Mouse (Mus musculus) embryonic facial prominence, embryonic 11.5 days (tissue): ENCODE results near the gene Inhba. TPM values are rescaled to one million over a fixed set of nuclear protein-coding genes. Genes with fewer than 3 reads are reported as not detected.

ENCODE experiments used
- ATAC-seq: fragments of 200-750 bp; cut with Nextera tagmentation; replicated peaks from 2 replicates; pipeline ENCODE4 v1.8.0; 2017; ENCODE audit warnings: low read depth; ENCODE audit not compliant: insufficient number of reproducible peaks, low FRiP score, low TSS enrichment
- DNase-seq: peaks from one replicate; pipeline ENCODE4 v3.0.0-alpha.2; 2015; ENCODE audit warnings: low spot score
- H3K27ac ChIP-seq: fragments of 300-500 bp; sonication (generic); replicated peaks from 2 replicates; pipeline ENCODE4 v1.5.1; 2014; ENCODE audit warnings: mild to moderate bottlenecking, low read depth, low read length, control low read depth
- H3K27me3 ChIP-seq: fragments of 300-500 bp; sonication (generic); 2 replicates; pipeline ENCODE4 v1.6.1; 2014; ENCODE audit warnings: mild to moderate bottlenecking, low read length, moderate library complexity, mixed read lengths; ENCODE audit not compliant: control insufficient read depth, insufficient read depth
- H3K36me3 ChIP-seq: fragments of 300-500 bp; sonication (generic); replicated peaks from 2 replicates; pipeline ENCODE4 v1.6.1; 2014; ENCODE audit warnings: low read depth, mild to moderate bottlenecking, low read length, moderate library complexity, mixed read lengths; ENCODE audit not compliant: control insufficient read depth, insufficient read depth
- H3K4me1 ChIP-seq: fragments of 300-500 bp; sonication (generic); 2 replicates; pipeline ENCODE4 v1.6.1; 2014; ENCODE audit warnings: low read length, mixed read lengths; ENCODE audit not compliant: control insufficient read depth, insufficient read depth
- H3K4me2 ChIP-seq: fragments of 300-500 bp; sonication (generic); 2 replicates; pipeline ENCODE4 v1.6.1; 2014; ENCODE audit warnings: low read depth, mild to moderate bottlenecking, control low read depth, low read length, moderate library complexity
- H3K4me3 ChIP-seq: fragments of 300-500 bp; sonication (generic); 2 replicates; pipeline ENCODE4 v1.5.1; 2014; ENCODE audit warnings: low read depth, low read length, control low read depth
- H3K9ac ChIP-seq: fragments of 300-500 bp; sonication (generic); replicated peaks from 2 replicates; pipeline ENCODE4 v1.6.1; 2014; ENCODE audit warnings: mild to moderate bottlenecking, control low read depth, low read length
- H3K9me3 ChIP-seq: fragments of 300-500 bp; sonication (generic); replicated peaks from 2 replicates; pipeline ENCODE4 v1.6.1; 2016; ENCODE audit warnings: mild to moderate bottlenecking, low read length, inconsistent platforms, mixed read lengths; ENCODE audit not compliant: control insufficient read depth
- WGBS: fragments of 180-500 bp; shearing (Covaris S2); extraction: QIAGEN DNeasy Blood & Tissue Kit; methylation state at CpG from one replicate; pipeline ENCODE4 v1.1.7; 2014; 5-methylcytosine and 5-hydroxymethylcytosine counted together
- polyA plus RNA-seq: library from polyadenylated mRNA; unstranded; fragments of >200 nt; fragmentation: Nextera tagmentation; extraction: Ambion mirVana; gene quantifications from 2 replicates; pipeline ENCODE4 v1.2.1, GENCODE M21; 2014

Inhba gene
- polyA plus RNA-seq: 4.4 and 4.5 TPM in 2 replicates

DNA sequence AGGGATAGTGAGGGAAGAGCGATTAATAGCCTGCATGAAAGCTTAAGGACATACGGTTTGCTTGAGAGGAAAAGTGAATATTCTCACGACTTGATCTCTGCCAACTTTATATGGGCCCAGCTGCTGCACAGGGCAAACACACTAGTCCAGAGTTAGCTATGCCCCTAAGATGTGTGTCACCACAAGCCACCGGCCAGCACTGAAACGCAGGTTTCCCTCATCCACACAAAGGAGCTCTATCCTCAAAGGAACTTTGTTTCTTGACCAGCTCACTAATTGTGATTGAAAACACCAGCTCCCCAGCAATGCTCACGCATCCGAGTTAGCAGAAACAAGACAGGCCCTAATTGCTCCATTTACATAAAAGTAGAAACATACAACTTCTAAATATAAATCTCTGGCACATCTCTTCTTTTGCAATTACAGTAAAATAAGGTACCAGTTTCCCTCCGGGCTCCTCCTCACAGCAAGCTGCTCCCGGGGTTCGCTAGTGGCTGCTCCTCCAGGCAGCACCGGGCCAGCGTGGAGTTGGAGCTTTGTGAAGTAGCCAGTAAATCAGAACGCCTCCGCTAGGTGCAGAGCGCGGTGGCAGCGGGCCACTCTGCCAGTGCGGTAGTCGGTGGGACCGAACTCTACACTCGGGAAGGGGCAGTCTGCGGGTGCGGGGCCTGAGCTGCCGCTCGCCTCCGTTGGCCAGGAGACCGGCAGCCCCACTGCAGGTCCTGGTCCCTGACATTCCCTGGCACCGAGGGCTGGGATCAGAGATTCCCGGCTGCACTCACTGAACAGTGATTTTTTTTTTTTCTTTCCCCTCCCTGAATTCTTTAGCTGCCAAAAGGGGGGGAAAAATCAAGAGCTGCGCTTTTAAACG, at the start of gene Inhba:
TSS of gene Inhba (plus strand) at position 480 of the 871 bp plus-strand sequence.
- ATAC-seq (peak; percentile 61; the same call in 1 of the 2 replicates), DNase-seq (peak; percentile 64)
- 4% methylated on average over 31 of the region's 31 CpGs for WGBS
- Histone ChIP-seq H3K4me2 (peak within 1 kb of the TSS; percentile 84), H3K9ac (peak within 1 kb of the TSS; percentile 69), H3K27ac (no peak within 1 kb of the TSS), H3K4me3 (peak within 1 kb of the TSS; percentile 40), H3K27me3 (0 out of 2 replicates have a peak, but pooled peaks cover 3% of the 10 kb centered on the region), H3K9me3 (no peaks in the 10 kb centered on the region), H3K36me3 (no peaks in the 10 kb centered on the region), H3K4me1 (no peaks in the 10 kb centered on the region)

DNA sequence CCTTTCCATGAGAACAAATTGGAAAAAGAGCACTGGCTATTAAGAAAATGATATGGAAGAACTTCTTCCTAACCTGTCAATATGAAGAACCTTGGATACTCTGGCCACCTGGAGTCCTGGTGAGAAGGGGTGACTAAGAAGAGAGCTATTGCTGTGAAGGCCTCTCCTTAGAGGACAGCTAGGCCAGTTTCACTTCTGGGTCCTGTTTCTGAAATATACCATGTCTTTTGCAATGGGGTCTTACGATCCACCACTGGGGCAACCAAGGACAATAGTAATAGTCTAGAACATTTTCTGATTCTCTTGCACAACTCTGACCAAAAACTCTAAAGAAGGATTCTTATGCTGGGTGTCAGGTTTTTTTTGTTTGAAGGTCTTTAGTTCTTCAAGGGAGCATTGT, 35.1 kb upstream of the Inhba start:
- DNase-seq (no peak), ATAC-seq (no peak)
- no peaks in the 10 kb centered on the region for H3K9me3 ChIP-seq
- no peak overlapping the region for H3K4me3 ChIP-seq
- no peaks in the 10 kb centered on the region for H3K4me1 ChIP-seq
- H3K36me3 ChIP-seq: no peaks in the 10 kb centered on the region
- 89% methylated on average over 1 of the region's 1 CpGs for WGBS
- no peak overlapping the region for H3K4me2 ChIP-seq
- H3K9ac ChIP-seq: no peak overlapping the region
- no peak overlapping the region for H3K27ac ChIP-seq
- H3K27me3 ChIP-seq: no peaks in the 10 kb centered on the region

DNA sequence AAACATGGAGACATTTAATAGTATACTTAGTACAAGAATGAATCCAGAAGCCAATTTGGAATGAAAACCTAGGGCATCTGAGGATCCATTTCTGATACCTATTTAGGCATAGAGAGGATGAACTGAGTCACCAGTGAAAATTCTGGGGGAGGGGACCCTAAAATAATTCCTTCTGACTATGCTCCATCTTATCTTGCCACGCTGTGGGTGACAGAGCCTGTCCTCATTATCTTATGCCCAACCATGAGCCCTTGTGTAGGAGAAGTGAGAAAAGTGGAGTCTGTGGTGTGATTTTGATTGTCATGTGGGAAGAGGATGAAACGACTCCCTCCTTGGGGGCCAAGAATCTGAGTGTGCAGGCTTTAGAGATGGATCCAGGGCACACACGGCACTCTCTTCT, 32.1 kb upstream of the Inhba start:
- Histone ChIP-seq H3K9ac (no peak overlapping the region), H3K36me3 (no peaks in the 10 kb centered on the region), H3K4me1 (no peaks in the 10 kb centered on the region), H3K4me2 (no peak overlapping the region), H3K27ac (no peak overlapping the region), H3K9me3 (no peaks in the 10 kb centered on the region), H3K27me3 (no peaks in the 10 kb centered on the region), H3K4me3 (no peak overlapping the region)
- ATAC-seq (no peak), DNase-seq (no peak)
- 83% methylated on average over 3 of the region's 3 CpGs for WGBS

DNA sequence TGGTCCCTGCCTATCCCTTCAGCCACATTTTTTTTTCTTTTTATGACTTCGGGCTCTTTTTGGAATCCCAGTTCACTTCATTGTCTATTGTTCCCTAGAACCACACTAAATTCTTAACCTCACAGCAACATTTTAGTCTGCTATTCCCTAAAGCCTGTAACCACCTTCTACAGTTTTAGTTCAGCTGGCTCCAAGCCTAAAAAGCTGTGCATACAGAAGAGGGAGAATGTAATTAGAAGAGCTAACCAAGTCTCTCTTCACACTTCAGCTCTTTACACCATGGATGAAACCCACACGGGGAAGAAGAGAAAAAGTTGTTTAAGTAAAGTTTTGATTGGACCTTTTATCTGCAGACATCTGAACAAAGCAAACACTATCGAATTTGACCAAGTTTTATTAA, 29.6 kb upstream of the Inhba start:
- ATAC-seq: no peak
- WGBS: 75% methylated on average over 3 of the region's 3 CpGs
- Histone ChIP-seq H3K4me1 (no peaks in the 10 kb centered on the region), H3K4me3 (no peak overlapping the region), H3K27me3 (no peaks in the 10 kb centered on the region), H3K4me2 (no peak overlapping the region), H3K27ac (no peak overlapping the region), H3K36me3 (no peaks in the 10 kb centered on the region), H3K9ac (no peak overlapping the region), H3K9me3 (no peaks in the 10 kb centered on the region)
- DNase-seq: no peak

DNA sequence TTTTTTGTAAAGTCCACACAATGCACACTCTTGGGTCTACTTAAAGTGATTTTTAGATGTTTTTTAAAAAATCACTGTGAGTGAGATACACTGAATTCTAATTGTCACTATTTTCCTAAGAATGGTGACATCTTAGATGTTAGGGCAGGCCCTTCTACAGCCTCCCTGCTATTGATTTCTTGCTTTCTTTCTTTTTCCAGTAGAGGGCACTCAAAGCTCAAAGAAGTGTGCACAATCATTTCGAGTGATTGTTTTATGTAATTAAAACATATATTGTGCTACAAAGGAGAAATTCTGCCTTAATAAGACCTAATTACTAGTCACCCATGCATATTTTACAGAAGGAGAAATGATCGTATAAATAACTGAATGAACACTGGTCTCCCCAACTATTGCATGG, 25.9 kb upstream of the Inhba start:
- no peaks in the 10 kb centered on the region for H3K27me3 ChIP-seq
- H3K27ac ChIP-seq: no peak overlapping the region
- no peaks in the 10 kb centered on the region for H3K4me1 ChIP-seq
- H3K9ac ChIP-seq: no peak overlapping the region
- H3K4me3 ChIP-seq: no peak overlapping the region
- DNase-seq: peak; percentile 11
- no peaks in the 10 kb centered on the region for H3K9me3 ChIP-seq
- H3K36me3 ChIP-seq: no peaks in the 10 kb centered on the region
- no peak for ATAC-seq
- WGBS: 74% methylated on average over 2 of the region's 2 CpGs
- H3K4me2 ChIP-seq: no peak overlapping the region

DNA sequence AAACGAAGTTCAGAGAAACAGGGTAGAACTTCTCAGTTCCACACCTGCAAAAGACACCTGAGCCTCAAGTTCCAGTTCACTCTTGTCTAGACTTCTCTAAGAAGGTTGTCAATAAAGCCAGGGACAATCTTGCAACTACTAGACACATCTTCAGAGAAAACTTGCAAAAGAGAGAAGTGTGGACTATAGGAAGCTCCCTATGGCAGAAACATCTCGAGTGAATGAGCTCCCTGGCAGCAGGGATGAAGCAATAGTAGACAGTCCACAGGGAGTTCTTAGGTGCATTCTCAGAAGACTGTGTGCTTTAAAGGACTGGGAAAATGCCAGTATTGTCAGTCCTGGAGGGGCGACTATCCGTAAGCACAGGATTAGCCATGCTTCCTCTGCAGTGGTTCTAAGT, 25.5 kb upstream of the Inhba start:
- H3K36me3 ChIP-seq: no peaks in the 10 kb centered on the region
- no peaks in the 10 kb centered on the region for H3K9me3 ChIP-seq
- no peak overlapping the region for H3K4me3 ChIP-seq
- H3K27me3 ChIP-seq: no peaks in the 10 kb centered on the region
- 85% methylated on average over 4 of the region's 4 CpGs for WGBS
- H3K4me2 ChIP-seq: no peak overlapping the region
- no peaks in the 10 kb centered on the region for H3K4me1 ChIP-seq
- H3K9ac ChIP-seq: no peak overlapping the region
- ATAC-seq: no peak
- DNase-seq: no peak
- no peak overlapping the region for H3K27ac ChIP-seq

DNA sequence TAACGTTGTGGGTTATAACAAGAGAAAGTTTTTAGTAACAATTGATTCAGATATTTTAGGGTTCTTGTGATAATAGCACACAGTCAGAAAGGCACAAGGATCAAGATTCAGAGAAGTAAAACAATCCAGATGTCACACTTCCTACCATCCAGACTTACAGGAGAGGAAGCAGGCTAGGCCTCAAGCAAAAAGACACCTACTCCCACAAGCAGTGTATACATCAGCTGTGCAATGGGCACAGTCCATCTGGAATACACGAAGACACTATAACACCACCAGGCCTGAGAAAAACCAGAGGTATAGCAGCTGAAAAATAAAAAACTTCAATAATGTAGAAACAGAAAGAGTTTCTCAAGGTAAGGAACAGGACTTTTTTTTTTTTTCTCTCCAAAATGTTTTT, 16.3 kb upstream of the Inhba start:
- DNase-seq: no peak
- H3K27ac ChIP-seq: no peak overlapping the region
- H3K4me2 ChIP-seq: no peak overlapping the region
- no peaks in the 10 kb centered on the region for H3K36me3 ChIP-seq
- no peaks in the 10 kb centered on the region for H3K9me3 ChIP-seq
- no peaks in the 10 kb centered on the region for H3K4me1 ChIP-seq
- H3K4me3 ChIP-seq: no peak overlapping the region
- H3K9ac ChIP-seq: no peak overlapping the region
- H3K27me3 ChIP-seq: no peaks in the 10 kb centered on the region
- no peak for ATAC-seq
- 77% methylated on average over 2 of the region's 2 CpGs for WGBS

DNA sequence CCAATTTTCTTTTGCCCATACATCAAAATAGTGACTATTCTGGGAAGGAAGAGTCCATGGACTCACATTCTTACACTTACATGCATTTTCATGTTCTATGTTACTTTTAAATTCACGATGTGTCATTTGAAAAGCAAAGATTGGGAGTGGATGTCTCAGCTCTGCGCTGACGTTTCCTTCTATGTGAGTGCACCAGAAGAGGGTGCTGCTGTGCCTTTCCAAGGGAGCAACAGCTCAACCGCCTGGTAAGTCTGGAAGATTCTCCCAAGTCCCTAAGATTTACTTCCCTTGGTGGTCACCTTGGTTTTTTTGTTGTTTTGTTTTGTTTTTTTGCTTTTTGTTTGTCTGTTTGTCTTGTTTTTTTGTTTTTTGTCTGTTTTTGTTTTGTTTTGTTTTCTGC, 6.1 kb upstream of the Inhba start:
- 11% methylated on average over 4 of the region's 4 CpGs for WGBS
- Histone ChIP-seq H3K27me3 (no peaks in the 10 kb centered on the region), H3K4me1 (no peaks in the 10 kb centered on the region), H3K4me3 (no peak overlapping the region), H3K36me3 (no peaks in the 10 kb centered on the region), H3K4me2 (no peak overlapping the region), H3K27ac (no peak overlapping the region), H3K9ac (no peak overlapping the region), H3K9me3 (no peaks in the 10 kb centered on the region)
- peak; percentile 72 for DNase-seq
- no peak for ATAC-seq
